Mouse (Mus musculus): ENCODE measurements around the gene Twnk. TPM values are rescaled to one million over a fixed set of nuclear protein-coding genes. Genes with fewer than 3 reads are reported as not detected.

The Twnk gene
- 12.5 and 14.8 TPM in 2 replicates for polyA plus RNA-seq (2012)

DNA sequence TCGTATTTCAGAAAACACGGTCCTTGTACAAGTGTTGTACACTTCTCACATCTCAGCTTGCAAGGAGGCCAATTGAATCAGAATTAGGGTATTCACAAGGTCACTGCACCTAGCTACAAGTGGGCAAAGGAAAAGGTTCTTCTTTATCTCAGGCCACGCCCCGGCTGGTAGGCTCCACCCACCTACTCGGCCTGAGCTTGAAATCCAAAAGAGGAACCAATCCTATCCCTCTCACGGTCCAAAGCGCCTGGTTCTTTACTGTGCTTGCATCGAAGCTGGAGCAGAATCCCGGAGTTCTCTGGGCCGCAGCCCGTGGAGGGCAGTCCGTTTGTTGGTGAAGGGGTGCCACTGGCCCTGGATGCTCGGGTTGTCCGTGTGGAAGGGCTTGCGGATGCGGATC lies at the start of gene Twnk:
Gene Twnk, plus strand, starts transcription at position 220 of the 400 bp plus-strand sequence.

DNA sequence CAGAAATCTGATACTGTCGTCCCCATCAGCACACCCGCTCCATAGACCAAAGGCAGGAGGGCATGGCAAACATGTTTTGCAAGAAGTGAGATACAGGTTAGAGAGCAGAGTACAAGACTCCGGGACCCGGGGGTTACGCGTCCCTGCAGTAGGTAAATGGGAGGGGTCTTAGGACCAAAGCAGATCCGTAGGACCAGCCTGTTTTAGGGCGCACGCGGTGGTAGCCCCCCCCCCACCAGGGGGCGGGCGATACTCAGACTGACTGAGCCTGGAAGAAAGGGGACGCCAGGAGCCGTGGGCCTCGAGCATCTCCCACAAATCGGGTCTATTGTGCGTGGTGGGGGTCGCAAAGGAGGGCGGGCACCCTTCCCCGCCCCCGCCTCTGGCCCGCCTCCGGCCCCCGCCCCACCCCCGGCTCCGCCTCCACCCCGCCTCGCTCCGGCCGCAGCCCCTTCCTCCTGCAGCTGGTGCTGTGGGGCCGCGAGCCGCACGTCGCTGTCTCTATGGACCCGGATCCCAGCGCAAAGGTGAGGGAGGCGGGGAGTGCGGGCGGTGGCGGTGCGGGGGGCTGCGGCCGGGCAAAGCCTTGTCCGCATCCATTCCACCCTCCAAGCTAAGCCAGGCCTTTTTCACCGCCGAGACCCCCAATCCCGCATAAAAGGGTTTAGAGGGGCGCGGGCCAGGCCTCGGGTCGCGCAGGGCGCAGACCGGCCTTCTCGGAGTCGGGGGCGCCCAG lies 16.5 kb upstream of the Twnk start, which contains the start of gene Sema4g:
Gene Sema4g, plus strand, starts transcription at position 271 of the 736 bp plus-strand sequence.

DNA sequence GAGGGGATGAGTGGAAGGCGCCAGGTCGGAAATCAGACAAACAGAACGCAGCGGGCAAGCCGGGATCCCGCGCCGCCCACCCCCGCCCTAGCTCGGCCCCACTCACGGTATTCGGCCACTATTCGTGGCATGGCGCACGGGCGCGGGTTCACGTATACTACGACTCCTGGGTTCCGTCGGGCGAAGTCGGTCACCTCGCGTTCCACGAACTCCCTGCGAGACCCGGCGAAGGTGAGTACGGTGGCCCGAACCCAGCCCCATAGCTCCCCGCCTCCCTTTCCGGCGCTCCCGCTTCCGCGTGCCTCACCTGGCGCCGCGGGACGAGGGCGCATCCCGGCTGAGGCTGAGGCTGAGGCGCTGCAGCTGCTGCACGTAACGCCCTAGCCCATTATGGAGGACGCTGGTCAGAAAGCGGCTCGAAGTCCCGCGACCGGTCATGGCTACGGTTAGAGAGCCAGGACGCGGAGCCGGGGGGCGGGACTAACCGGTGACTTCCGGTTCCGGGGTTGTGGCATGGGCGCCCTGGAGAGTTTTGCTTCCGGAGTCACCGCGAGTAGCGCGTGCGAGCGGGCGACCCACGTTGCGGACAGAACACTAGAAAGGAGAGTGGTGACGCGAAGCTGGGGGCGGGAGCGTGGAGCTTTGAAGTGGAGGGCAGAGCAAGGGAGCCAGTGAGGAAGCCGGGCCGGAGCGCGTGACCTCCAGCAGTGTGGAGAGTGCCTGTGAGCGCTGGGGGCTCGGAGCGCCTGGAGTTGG lies 672 bp downstream of the Twnk start, which contains the start of gene Mrpl43:
Gene Mrpl43, minus strand, starts transcription at position 486 of the 756 bp plus-strand sequence.

DNA sequence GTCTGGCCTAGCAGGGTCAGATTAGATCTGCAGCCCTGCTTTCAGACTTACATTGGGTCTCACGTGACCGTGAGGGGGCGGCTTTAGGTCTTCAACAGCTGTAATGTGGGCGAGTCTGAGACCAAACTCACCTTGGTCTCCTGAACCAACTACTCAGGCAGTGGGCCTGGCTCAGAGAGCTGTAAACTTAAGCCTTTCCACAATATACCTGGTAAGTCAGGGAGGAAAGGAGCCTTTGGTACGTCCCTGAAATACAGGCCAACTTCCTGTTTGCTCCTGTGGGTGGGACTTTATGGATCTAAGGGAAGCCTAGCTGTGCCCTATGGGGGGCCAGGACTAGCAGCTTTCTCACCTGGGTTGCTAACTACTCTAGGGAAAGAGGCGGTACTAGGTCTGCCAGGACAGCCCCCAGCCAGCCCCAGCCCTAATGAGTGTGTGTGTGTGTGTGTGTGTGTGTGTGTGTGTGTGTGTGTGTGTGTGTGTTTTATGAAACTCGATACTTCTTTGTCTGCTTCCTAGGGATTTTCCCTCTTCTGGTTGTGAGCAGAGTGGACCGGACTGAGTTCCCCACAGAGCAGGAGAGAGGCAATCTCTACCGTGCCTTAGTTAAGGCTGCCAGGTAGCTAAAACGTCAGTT lies 9.0 kb downstream of the Twnk start, which contains the start of gene Lzts2:
Gene Lzts2, plus strand, starts transcription at position 80 of the 637 bp plus-strand sequence.

DNA sequence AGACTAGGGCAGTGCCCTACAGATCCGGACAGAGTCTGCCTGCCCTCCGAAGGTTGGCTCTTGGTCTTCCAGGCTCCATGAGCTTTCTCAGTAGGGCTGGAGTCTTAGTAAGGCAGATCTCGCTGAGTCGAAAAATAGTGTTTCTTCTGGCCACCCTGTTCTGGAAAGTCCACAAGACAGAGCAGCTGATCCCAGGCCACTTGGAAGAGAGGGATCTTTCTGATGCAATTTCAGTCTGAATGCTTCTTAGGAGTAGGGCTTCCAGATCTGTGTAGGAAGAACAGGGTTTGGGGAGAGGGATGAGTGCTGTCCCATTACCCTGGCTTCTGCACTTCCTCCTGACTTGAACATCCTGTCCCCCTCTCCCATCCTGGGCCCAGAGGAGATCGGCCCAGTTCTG lies 40.2 kb downstream of the Twnk start, which contains the start of gene Pdzd7:
Gene Pdzd7, minus strand, starts transcription at position 67 of the 400 bp plus-strand sequence.

GRCm38 (mm10) chr19:45047417-45047934 lies 42.0 kb downstream of the Twnk start, which contains the start of gene Sfxn3:
Sfxn3 (plus strand) TSS chr19:45047503.

Other genes starting within 250 kb of the Twnk start
- gene Pax2, start 249.6 kb upstream of the Twnk start, polyA plus RNA-seq (2012) = 0.02 TPM in 1 of 2 replicates, not detected in the other
- gene Slf2, start 74.5 kb upstream of the Twnk start, polyA plus RNA-seq (2012) = 30.4 and 31.7 TPM in 2 replicates
- 0.07 and 0.30 TPM in 2 replicates for gene Sema4g, start 16.6 kb upstream of the Twnk start, polyA plus RNA-seq (2012)
- 80.4 and 80.5 TPM in 2 replicates for gene Mrpl43, start 779 bp downstream of the Twnk start, polyA plus RNA-seq (2012)
- 46.7 and 64.8 TPM in 2 replicates for gene Lzts2, start 8.8 kb downstream of the Twnk start, polyA plus RNA-seq (2012)
- 0.07 and 0.15 TPM in 2 replicates for gene Pdzd7, start 40.1 kb downstream of the Twnk start, polyA plus RNA-seq (2012)
- 8.4 and 9.6 TPM in 2 replicates for gene Sfxn3, start 41.8 kb downstream of the Twnk start, polyA plus RNA-seq (2012)
- 0.18 and 0.36 TPM in 2 replicates for gene Kazald1, start 69.6 kb downstream of the Twnk start, polyA plus RNA-seq (2012)
- gene Tlx1, start 145.0 kb downstream of the Twnk start, polyA plus RNA-seq (2012) = 0.05 TPM in 1 of 2 replicates, not detected in the other
- gene Lbx1, start 230.1 kb downstream of the Twnk start, polyA plus RNA-seq (2012) = 0.06 and 0.35 TPM in 2 replicates